ENCODE assay signal across 7 mouse cellular contexts in the genomic region with DNA sequence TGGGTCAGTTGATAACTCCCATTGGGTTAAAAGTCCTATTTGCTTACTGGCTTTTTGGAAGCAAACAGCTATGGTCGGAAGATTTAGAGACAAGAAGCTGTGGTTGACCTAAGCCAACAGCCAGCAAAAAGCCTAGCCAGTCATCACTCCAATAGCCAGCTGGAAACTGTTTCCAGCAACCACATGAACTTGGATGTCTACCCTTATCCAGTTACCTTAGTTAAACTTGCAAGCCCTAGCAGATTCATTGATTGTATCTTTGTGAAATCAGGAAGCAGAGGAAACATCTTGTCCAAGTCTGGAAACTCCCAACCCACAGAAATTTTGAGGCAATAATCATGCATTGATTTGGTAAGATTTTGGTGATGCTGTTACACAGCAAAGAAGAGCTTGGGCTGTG.
"Had no signal": no experiment of that assay in that cellular context is flagged by ENCODE, and none has a peak within 500 bp of the region (broad histone marks: within the 10 kb centered on the region; RNA-seq: fewer than 3 reads in every experiment).

No protein-coding gene starts in this region.

- H3K4me1 ChIP-seq: limb, embryonic 15.5 days; megakaryocyte, embryonic 14.5 days had no signal

- H3K4me2 ChIP-seq: limb, embryonic 15.5 days; midbrain, embryonic 11.5 days; neural tube, embryonic 15.5 days had no signal

- H3K27ac ChIP-seq: kidney, postnatal 0 days; limb, embryonic 15.5 days; liver, embryonic 14.5 days; stomach, postnatal 0 days had no signal

- H3K4me3 ChIP-seq: limb, embryonic 15.5 days; megakaryocyte, embryonic 14.5 days; neural tube, embryonic 15.5 days had no signal

- H3K27me3 ChIP-seq: limb, embryonic 15.5 days; megakaryocyte, embryonic 14.5 days; neural tube, embryonic 15.5 days had no signal

- H3K9me3 ChIP-seq: limb, embryonic 15.5 days; megakaryocyte, embryonic 14.5 days; neural tube, embryonic 15.5 days had no signal

- H3K36me3 ChIP-seq: limb, embryonic 15.5 days; neural tube, embryonic 15.5 days had no signal

- H3K9ac ChIP-seq: limb, embryonic 15.5 days; liver, embryonic 14.5 days; neural tube, embryonic 15.5 days had no signal
